Mouse (Mus musculus): ENCODE measurements at regions not wholly inside any gene's neighbourhood (a gene's known extent, or its start where the extent isn't known, plus 50 kb on each side); places are given as distances from the start of the nearest gene placed in this dataset.

DNA sequence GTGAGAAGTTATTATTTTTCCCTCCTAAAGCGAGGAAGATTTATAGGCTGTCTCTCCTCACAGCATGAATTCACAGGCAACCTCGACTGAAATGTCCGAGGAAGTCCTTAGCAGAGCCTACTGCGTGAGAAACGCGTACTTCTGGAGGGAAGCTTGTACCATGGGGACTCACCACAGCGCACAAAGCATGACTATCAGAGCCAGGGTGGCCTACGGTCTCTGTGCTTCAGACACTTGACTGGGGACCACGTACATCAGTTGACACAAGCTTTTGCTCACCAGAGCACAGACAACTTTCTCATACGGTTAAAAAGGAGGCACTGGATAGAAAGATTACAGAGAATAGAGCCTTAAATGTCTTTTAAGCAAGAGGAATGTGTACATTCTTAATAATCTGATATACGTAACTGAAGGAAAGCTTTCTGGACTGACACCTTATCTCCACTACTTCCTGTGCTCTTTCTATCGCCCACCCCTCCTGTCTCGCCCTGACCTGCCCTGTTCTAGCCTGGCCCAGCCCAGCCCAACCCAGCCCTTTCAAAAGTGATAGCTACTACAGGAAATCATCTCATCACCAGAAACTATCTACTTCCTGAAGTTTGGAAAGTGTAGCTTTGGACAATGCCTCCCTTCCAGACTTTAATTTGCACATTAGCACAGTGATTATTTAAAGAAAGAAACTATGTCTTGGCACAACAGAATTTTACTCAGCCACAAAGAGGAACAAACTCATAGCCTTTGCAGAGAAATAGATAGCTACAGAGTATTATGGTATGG is 104.2 kb upstream of the Krtap11-1 start:
- no peak overlapping the region for H3K4me2 ChIP-seq (replicated peaks; ENCODE audit: low read depth)

DNA sequence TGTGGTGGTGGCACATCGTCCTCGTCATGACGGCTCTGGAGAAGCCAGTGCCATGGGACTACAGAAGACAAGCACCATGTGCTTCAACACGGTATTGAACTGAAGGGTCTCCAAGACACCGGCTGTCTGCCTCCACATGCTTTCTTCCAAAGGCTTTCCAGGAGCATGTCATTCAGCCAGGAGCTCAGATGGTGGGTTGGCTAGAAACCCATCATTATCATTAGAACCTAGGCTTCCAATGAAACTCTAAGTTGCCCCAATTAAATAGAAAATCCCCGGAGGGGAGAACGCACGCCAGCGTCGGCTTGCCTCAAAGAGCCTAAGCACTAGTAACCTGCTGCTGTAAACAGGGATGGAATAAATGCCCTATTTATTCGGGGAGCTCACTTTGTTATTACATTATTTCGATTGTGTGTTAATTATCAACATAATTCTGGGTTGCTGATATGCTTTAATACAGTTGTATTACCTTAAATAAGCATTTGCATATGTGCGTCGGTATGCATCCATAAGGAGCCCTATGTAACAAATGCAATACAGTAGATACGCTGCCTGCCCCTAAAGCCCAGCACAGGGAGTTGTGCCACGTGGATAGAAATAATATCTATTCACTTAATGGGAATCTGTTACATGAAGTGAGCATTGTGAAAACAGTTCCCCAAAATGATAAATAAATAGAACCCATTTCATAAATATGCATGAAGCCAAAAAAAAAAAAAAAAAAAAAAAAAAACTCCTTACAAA is 103.3 kb upstream of the Krtap11-1 start:
- H3K36me3 ChIP-seq (ENCODE audit: control insufficient read depth, insufficient read depth, low read length): no peaks in the 10 kb centered on the region
- no peaks in the 10 kb centered on the region for H3K27me3 ChIP-seq (ENCODE audit: control insufficient read depth, insufficient read depth, low read length)
- no peak overlapping the region for H3K9ac ChIP-seq (ENCODE audit: low read length)
- H3K4me2 ChIP-seq (replicated peaks; ENCODE audit: low read depth): no peak overlapping the region
- TF ChIP-seq EP300 (optimal IDR thresholded peaks at IDR 0.05): no peak
- no peak for TF ChIP-seq CTCF (IDR thresholded peaks at IDR 0.05; ENCODE audit: low read depth)
- H3K27ac ChIP-seq (replicated peaks): no peak overlapping the region
- ATAC-seq (ENCODE audit: low FRiP score, low TSS enrichment): no peak
- no peak for DNase-seq (ENCODE audit: low spot score)
- no peak overlapping the region for H3K4me3 ChIP-seq (ENCODE audit: low read depth, low read length)
- no peaks in the 10 kb centered on the region for H3K9me3 ChIP-seq (ENCODE audit: control insufficient read depth, low read length)
- H3K4me1 ChIP-seq (replicated peaks; ENCODE audit: control insufficient read depth, insufficient read depth): no peaks in the 10 kb centered on the region
- WGBS: 90% methylated on average over 16 of the region's 16 CpGs

More for the DNA sequence above, 104.2 kb upstream of the Krtap11-1 start:
- Histone ChIP-seq H3K4me1 (replicated peaks; ENCODE audit: control insufficient read depth, insufficient read depth) (no peaks in the 10 kb centered on the region), H3K9me3 (ENCODE audit: control insufficient read depth, low read length) (no peaks in the 10 kb centered on the region), H3K9ac (ENCODE audit: low read length) (no peak overlapping the region), H3K27me3 (ENCODE audit: control insufficient read depth, insufficient read depth, low read length) (no peaks in the 10 kb centered on the region), H3K36me3 (ENCODE audit: control insufficient read depth, insufficient read depth, low read length) (no peaks in the 10 kb centered on the region), H3K27ac (replicated peaks) (no peak overlapping the region), H3K4me3 (ENCODE audit: low read depth, low read length) (no peak overlapping the region)
- TF ChIP-seq CTCF (IDR thresholded peaks at IDR 0.05; ENCODE audit: low read depth) (no peak), EP300 (optimal IDR thresholded peaks at IDR 0.05) (no peak)
- no peak for ATAC-seq (ENCODE audit: low FRiP score, low TSS enrichment)
- WGBS: 58% methylated on average over 13 of the region's 13 CpGs
- no peak for DNase-seq (ENCODE audit: low spot score)

DNA sequence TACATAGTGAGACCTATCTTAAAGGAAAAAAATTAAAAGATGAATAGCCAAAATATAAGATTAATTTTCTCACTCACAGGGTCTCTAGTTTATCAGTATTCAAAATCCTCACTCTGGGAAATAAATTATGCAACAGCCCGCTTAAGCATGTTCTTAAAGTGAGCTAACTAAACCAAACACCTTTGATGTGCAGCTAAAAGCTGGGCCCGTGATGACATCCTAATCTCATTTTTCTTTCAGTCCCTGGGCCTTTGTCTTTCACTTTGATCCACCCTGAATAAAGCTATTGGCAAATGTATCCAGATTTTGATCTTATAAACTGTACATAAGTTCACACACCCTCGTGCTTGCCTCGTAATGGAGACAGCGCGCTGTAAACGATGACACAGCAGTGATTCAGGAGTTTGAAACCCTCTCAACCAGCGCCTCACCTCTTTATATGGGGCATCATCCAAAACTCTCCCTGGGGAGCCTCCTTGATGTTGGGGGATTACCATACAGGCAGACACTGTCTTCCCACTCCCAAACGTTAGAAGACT is 100.3 kb upstream of the Krtap11-1 start:
- DNase-seq (ENCODE audit: low spot score) (no peak), ATAC-seq (ENCODE audit: low FRiP score, low TSS enrichment) (no peak)
- no peaks in the 10 kb centered on the region for H3K9me3 ChIP-seq (ENCODE audit: control insufficient read depth, low read length)
- H3K36me3 ChIP-seq (ENCODE audit: control insufficient read depth, insufficient read depth, low read length): no peaks in the 10 kb centered on the region
- H3K4me3 ChIP-seq (ENCODE audit: low read depth, low read length): no peak overlapping the region
- TF ChIP-seq EP300 (optimal IDR thresholded peaks at IDR 0.05) (no peak), CTCF (IDR thresholded peaks at IDR 0.05; ENCODE audit: low read depth) (no peak)
- H3K4me1 ChIP-seq (replicated peaks; ENCODE audit: control insufficient read depth, insufficient read depth): no peaks in the 10 kb centered on the region
- no peak overlapping the region for H3K4me2 ChIP-seq (replicated peaks; ENCODE audit: low read depth)
- no peak overlapping the region for H3K9ac ChIP-seq (ENCODE audit: low read length)
- H3K27me3 ChIP-seq (ENCODE audit: control insufficient read depth, insufficient read depth, low read length): no peaks in the 10 kb centered on the region
- 59% methylated on average over 9 of the region's 9 CpGs for WGBS
- H3K27ac ChIP-seq (replicated peaks): no peak overlapping the region

DNA sequence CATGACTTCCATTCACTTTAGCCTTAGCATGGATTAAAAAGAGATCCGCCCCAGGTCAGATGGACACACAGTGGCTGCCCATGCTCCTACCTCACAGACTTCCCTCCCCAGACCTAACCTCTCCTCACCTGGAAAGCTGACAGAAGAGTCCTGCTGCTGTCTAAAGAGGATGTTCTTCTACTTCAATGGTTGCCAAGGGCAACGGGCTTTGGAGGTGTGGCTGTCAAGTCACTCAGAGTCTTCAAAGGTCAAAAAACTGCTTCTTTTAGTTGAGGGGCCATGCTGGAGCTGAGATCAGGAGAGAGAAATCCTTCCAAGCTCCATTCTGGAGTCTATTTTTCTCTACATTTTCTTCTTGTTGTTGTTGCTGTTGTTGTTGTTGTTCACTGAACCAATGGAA is 89.1 kb upstream of the Krtap11-1 start:
- WGBS: 56% methylated on average over 2 of the region's 2 CpGs
- no peak overlapping the region for H3K4me3 ChIP-seq (ENCODE audit: low read depth, low read length)
- no peak overlapping the region for H3K4me2 ChIP-seq (replicated peaks; ENCODE audit: low read depth)
- no peaks in the 10 kb centered on the region for H3K9me3 ChIP-seq (ENCODE audit: control insufficient read depth, low read length)
- ATAC-seq (ENCODE audit: low FRiP score, low TSS enrichment): no peak
- H3K4me1 ChIP-seq (replicated peaks; ENCODE audit: control insufficient read depth, insufficient read depth): no peaks in the 10 kb centered on the region
- H3K27ac ChIP-seq (replicated peaks): no peak overlapping the region
- H3K27me3 ChIP-seq (ENCODE audit: control insufficient read depth, insufficient read depth, low read length): no peaks in the 10 kb centered on the region
- no peak for TF ChIP-seq EP300 (optimal IDR thresholded peaks at IDR 0.05)
- no peak for TF ChIP-seq CTCF (IDR thresholded peaks at IDR 0.05; ENCODE audit: low read depth)
- H3K36me3 ChIP-seq (ENCODE audit: control insufficient read depth, insufficient read depth, low read length): no peaks in the 10 kb centered on the region
- DNase-seq (ENCODE audit: low spot score): no peak
- no peak overlapping the region for H3K9ac ChIP-seq (ENCODE audit: low read length)

DNA sequence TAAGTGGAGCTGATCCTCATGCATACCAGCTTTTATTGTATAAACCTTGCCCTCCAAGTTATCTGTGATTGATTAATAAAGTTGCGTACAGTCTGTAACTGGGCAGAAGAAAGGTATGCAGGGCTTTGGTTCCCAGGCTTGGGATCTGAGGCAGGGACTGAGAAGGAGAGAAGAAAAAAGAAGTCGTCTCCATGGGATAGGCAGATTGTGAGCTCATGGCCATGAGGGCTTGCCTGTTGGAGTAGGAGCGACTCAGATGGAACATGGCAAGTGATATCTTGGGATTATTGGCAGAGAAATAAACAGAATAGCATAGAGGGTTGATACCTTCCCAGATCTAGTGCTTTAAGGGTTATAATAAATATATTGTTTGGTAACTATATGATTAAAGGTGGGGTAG is 85.1 kb upstream of the Krtap11-1 start:
- H3K36me3 ChIP-seq (ENCODE audit: control insufficient read depth, insufficient read depth, low read length): no peaks in the 10 kb centered on the region
- no peaks in the 10 kb centered on the region for H3K27me3 ChIP-seq (ENCODE audit: control insufficient read depth, insufficient read depth, low read length)
- TF ChIP-seq EP300 (optimal IDR thresholded peaks at IDR 0.05) (no peak), CTCF (IDR thresholded peaks at IDR 0.05; ENCODE audit: low read depth) (no peak)
- no peak overlapping the region for H3K9ac ChIP-seq (ENCODE audit: low read length)
- H3K4me3 ChIP-seq (ENCODE audit: low read depth, low read length): no peak overlapping the region
- WGBS: 60% methylated on average over 3 of the region's 3 CpGs
- no peak overlapping the region for H3K27ac ChIP-seq (replicated peaks)
- DNase-seq (ENCODE audit: low spot score) (no peak), ATAC-seq (ENCODE audit: low FRiP score, low TSS enrichment) (no peak)
- no peaks in the 10 kb centered on the region for H3K4me1 ChIP-seq (replicated peaks; ENCODE audit: control insufficient read depth, insufficient read depth)
- no peak overlapping the region for H3K4me2 ChIP-seq (replicated peaks; ENCODE audit: low read depth)
- H3K9me3 ChIP-seq (ENCODE audit: control insufficient read depth, low read length): no peaks in the 10 kb centered on the region

DNA sequence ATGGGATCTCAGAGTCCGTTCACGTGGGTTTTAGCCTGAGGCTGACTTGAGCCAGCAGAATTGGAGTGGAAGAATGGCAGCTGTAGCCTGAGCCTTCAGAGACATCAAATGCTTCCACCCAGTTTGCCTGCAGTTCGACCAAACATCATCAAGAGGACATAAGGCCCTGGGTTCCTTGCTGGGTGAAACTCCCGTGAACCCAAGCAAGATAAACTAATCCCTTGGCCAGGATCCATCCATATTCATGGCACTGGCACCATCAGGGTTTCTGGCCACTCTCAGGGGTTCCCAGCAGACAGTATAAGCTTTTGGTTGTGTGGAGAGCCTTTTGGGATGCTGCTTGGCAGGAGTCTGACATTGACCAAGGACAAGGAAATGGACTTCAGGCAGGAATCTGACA is 77.7 kb upstream of the Krtap11-1 start:
- H3K4me2 ChIP-seq (replicated peaks; ENCODE audit: low read depth): no peak overlapping the region
- 71% methylated on average over 4 of the region's 4 CpGs for WGBS

More for the DNA sequence above, 77.7 kb upstream of the Krtap11-1 start:
- H3K9ac ChIP-seq (ENCODE audit: low read length): no peak overlapping the region
- H3K36me3 ChIP-seq (ENCODE audit: control insufficient read depth, insufficient read depth, low read length): no peaks in the 10 kb centered on the region
- ATAC-seq (ENCODE audit: low FRiP score, low TSS enrichment): no peak
- no peaks in the 10 kb centered on the region for H3K27me3 ChIP-seq (ENCODE audit: control insufficient read depth, insufficient read depth, low read length)
- no peak overlapping the region for H3K27ac ChIP-seq (replicated peaks)
- TF ChIP-seq CTCF (IDR thresholded peaks at IDR 0.05; ENCODE audit: low read depth) (no peak), EP300 (optimal IDR thresholded peaks at IDR 0.05) (no peak)
- DNase-seq (ENCODE audit: low spot score): no peak
- no peaks in the 10 kb centered on the region for H3K9me3 ChIP-seq (ENCODE audit: control insufficient read depth, low read length)
- no peak overlapping the region for H3K4me3 ChIP-seq (ENCODE audit: low read depth, low read length)
- H3K4me1 ChIP-seq (replicated peaks; ENCODE audit: control insufficient read depth, insufficient read depth): no peaks in the 10 kb centered on the region

Data from stomach, postnatal 0 days (tissue).